ENCODE assay signal across 13 mouse cellular contexts in genomic region chr10:83032559-83032958, GRCm38 (mm10). TPM values are rescaled to one million over a fixed set of nuclear protein-coding genes. Genes with fewer than 3 reads are reported as not detected.
DNase-seq lines count a peak whose midpoint lies in the region; ATAC-seq and TF ChIP-seq lines count a peak whose summit lies in the region.
"Had no signal": no experiment of that assay in that cellular context is flagged by ENCODE, and none has a peak within 500 bp of the region (broad histone marks: within the 10 kb centered on the region; RNA-seq: fewer than 3 reads in every experiment).

No protein-coding gene starts in this region.

- H3K4me2 ChIP-seq in heart, postnatal 0 days (ENCODE audit: low read depth, low read length): 0 out of 2 replicates have a peak overlapping the region, but pooled peaks have one; percentile 3
- H3K4me2 ChIP-seq in kidney, postnatal 0 days (ENCODE audit: low read length): no peak overlapping the region
- H3K4me2 ChIP-seq in hindbrain, postnatal 0 days (ENCODE audit: low read depth, low read length): no peak overlapping the region
- H3K4me2 ChIP-seq in hindbrain, embryonic 16.5 days (ENCODE audit: low read length): no peak overlapping the region
- H3K4me2 ChIP-seq: liver, embryonic 15.5 days had no signal

- TF ChIP-seq EP300 in heart, postnatal 0 days (IDR thresholded peaks at IDR 0.05; ENCODE audit: low read depth): no peak

- WGBS in heart, postnatal 0 days: 35% methylated on average over 10 of the region's 10 CpGs
- 18% methylated on average over 10 of the region's 10 CpGs for WGBS in kidney, postnatal 0 days
- 71% methylated on average over 10 of the region's 10 CpGs for whole genome bisulfite sequencing in hindbrain, postnatal 0 days
- WGBS in hindbrain, embryonic 16.5 days: 78% methylated on average over 10 of the region's 10 CpGs

- H3K27ac ChIP-seq in heart, postnatal 0 days (ENCODE audit: low read depth): no peak overlapping the region
- peak overlapping the region; percentile 61 for H3K27ac ChIP-seq in brown adipose tissue, adult 24 weeks (replicated peaks; ENCODE audit: low read depth, low read length)
- H3K27ac ChIP-seq in kidney, postnatal 0 days: no peak overlapping the region
- H3K27ac ChIP-seq in hindbrain, postnatal 0 days: no peak overlapping the region
- H3K27ac ChIP-seq in hindbrain, embryonic 16.5 days (ENCODE audit: low read depth, low read length): no peak overlapping the region
- H3K27ac ChIP-seq: forebrain, embryonic 10.5 days; liver, embryonic 15.5 days had no signal

- no peak overlapping the region for H3K9ac ChIP-seq in heart, postnatal 0 days (replicated peaks; ENCODE audit: low read depth, low read length)
- H3K9ac ChIP-seq in kidney, postnatal 0 days (ENCODE audit: low read depth, low read length): no peak overlapping the region
- H3K9ac ChIP-seq in hindbrain, postnatal 0 days (replicated peaks; ENCODE audit: low read length): no peak overlapping the region
- H3K9ac ChIP-seq in hindbrain, embryonic 16.5 days (ENCODE audit: low read depth, low read length): no peak overlapping the region
- H3K9ac ChIP-seq: liver, embryonic 15.5 days had no signal

- H3K4me3 ChIP-seq in heart, postnatal 0 days (ENCODE audit: low read depth, low read length): no peak overlapping the region
- no peak overlapping the region for H3K4me3 ChIP-seq in brown adipose tissue, adult 24 weeks (ENCODE audit: insufficient read depth, low read depth, low read length)
- no peak overlapping the region for H3K4me3 ChIP-seq in kidney, postnatal 0 days (replicated peaks; ENCODE audit: low read depth, low read length)
- no peak overlapping the region for H3K4me3 ChIP-seq in hindbrain, postnatal 0 days (ENCODE audit: low read length)
- no peak overlapping the region for H3K4me3 ChIP-seq in hindbrain, embryonic 16.5 days (ENCODE audit: low read length)
- H3K4me3 ChIP-seq: forebrain, embryonic 10.5 days; liver, embryonic 15.5 days had no signal

- DNase-seq in heart, postnatal 0 days (ENCODE audit: low spot score): no peak
- DNase-seq in heart, postnatal 25 days (ENCODE audit: low spot score): no peak
- DNase-seq in kidney, postnatal 0 days (ENCODE audit: low spot score): peak; percentile 40
- DNase-seq in frontal cortex, postnatal 36 days (ENCODE audit: low spot score in 2 of 2): no peak
- DNase-seq in hindbrain, postnatal 0 days (ENCODE audit: low spot score): no peak
- DNase-seq: cerebellum, adult 9-10 months; thymus, adult 18-20 months had no signal

- no peaks in the 10 kb centered on the region for H3K27me3 ChIP-seq in heart, postnatal 0 days (ENCODE audit: control insufficient read depth, insufficient read depth, low read length)
- no peaks in the 10 kb centered on the region for H3K27me3 ChIP-seq in kidney, postnatal 0 days (ENCODE audit: insufficient read depth, low read length)
- no peaks in the 10 kb centered on the region for H3K27me3 ChIP-seq in hindbrain, postnatal 0 days (ENCODE audit: insufficient read depth, low read length)
- H3K27me3 ChIP-seq in hindbrain, embryonic 16.5 days (replicated peaks; ENCODE audit: control insufficient read depth, insufficient read depth, low read length): no peaks in the 10 kb centered on the region
- H3K27me3 ChIP-seq: liver, embryonic 15.5 days had no signal

- H3K9me3 ChIP-seq in heart, postnatal 0 days (replicated peaks; ENCODE audit: control insufficient read depth, low read length): no peaks in the 10 kb centered on the region
- no peaks in the 10 kb centered on the region for H3K9me3 ChIP-seq in kidney, postnatal 0 days (replicated peaks; ENCODE audit: low read length)
- H3K9me3 ChIP-seq in hindbrain, postnatal 0 days (ENCODE audit: low read length): no peaks in the 10 kb centered on the region
- no peaks in the 10 kb centered on the region for H3K9me3 ChIP-seq in hindbrain, embryonic 16.5 days (ENCODE audit: control insufficient read depth, low read length)
- H3K9me3 ChIP-seq: forebrain, embryonic 10.5 days; liver, embryonic 15.5 days had no signal

- no peak for ATAC-seq in heart, postnatal 0 days (ENCODE audit: insufficient read depth, low read depth)
- ATAC-seq in CD4-positive, CD25-positive, alpha-beta regulatory T cell, adult 4 months: peak; percentile 20
- no peak for ATAC-seq in kidney, postnatal 0 days (replicated peaks; ENCODE audit: low FRiP score, low read depth)
- ATAC-seq in hindbrain, postnatal 0 days: no peak
- no peak for ATAC-seq in hindbrain, embryonic 16.5 days
- ATAC-seq: inflammation-experienced regulatory T-cells, adult 6 months had no signal

- intact Hi-C loops in heart, postnatal 25 days (cut with DNase I): no loop called here

- no peaks in the 10 kb centered on the region for H3K36me3 ChIP-seq in heart, postnatal 0 days (replicated peaks; ENCODE audit: control insufficient read depth, insufficient read depth, low read length)
- no peaks in the 10 kb centered on the region for H3K36me3 ChIP-seq in kidney, postnatal 0 days (ENCODE audit: insufficient read depth, low read length)
- no peaks in the 10 kb centered on the region for H3K36me3 ChIP-seq in hindbrain, postnatal 0 days (ENCODE audit: insufficient read depth, low read length)
- H3K36me3 ChIP-seq in hindbrain, embryonic 16.5 days (ENCODE audit: control insufficient read depth, insufficient read depth, low read length): no peaks in the 10 kb centered on the region
- H3K36me3 ChIP-seq: forebrain, embryonic 10.5 days; liver, embryonic 15.5 days had no signal

- peaks cover 19% of the 10 kb centered on the region; the same call in 1 of the 2 replicates for H3K4me1 ChIP-seq in heart, postnatal 0 days (ENCODE audit: control insufficient read depth, insufficient read depth)
- H3K4me1 ChIP-seq in brown adipose tissue, adult 24 weeks (ENCODE audit: control insufficient read depth, insufficient read depth, insufficient read length, low read length): peaks cover 42% of the 10 kb centered on the region
- peaks cover 24% of the 10 kb centered on the region for H3K4me1 ChIP-seq in kidney, postnatal 0 days (replicated peaks; ENCODE audit: insufficient read depth, low read length)
- H3K4me1 ChIP-seq in hindbrain, postnatal 0 days (ENCODE audit: insufficient read depth, low read length): 0 out of 2 replicates have a peak, but pooled peaks cover 4% of the 10 kb centered on the region
- peaks cover 6% of the 10 kb centered on the region; the same call in 1 of the 2 replicates for H3K4me1 ChIP-seq in hindbrain, embryonic 16.5 days (ENCODE audit: control insufficient read depth, insufficient read depth, low read depth, low read length)

- TF ChIP-seq CTCF in heart, postnatal 0 days (IDR thresholded peaks at IDR 0.05; ENCODE audit: low read depth): no peak
- no peak for TF ChIP-seq CTCF in kidney, postnatal 0 days (IDR thresholded peaks at IDR 0.05; ENCODE audit: low read depth)
- no peak for TF ChIP-seq CTCF in hindbrain, postnatal 0 days (IDR thresholded peaks at IDR 0.05; ENCODE audit: low read depth)

RNA-seq across cellular contexts. Expression of gene Chst11, which starts 47.3 kb away (rescaled TPM):
- 6.6 and 8.9 TPM in 2 replicates for total RNA-seq in heart, postnatal 0 days (2014; rRNA removed; ENCODE audit: low replicate concordance)
- polyA plus RNA-seq in heart, postnatal 0 days (2015; fragmentation: Nextera tagmentation; extraction: Ambion mirVana): 0.57 and 0.70 TPM in 2 replicates
- 1 to 10 TPM; 2.8 to 3.4 TPM for total RNA-seq in heart, postnatal 25 days (2021)
- under 1 TPM; 0.24 to 0.72 TPM for polyA plus RNA-seq in CD4-positive, CD25-positive, alpha-beta regulatory T cell, adult 4 months (2017; shearing (Covaris generic))
- polyA plus RNA-seq in brown adipose tissue, adult 24 weeks (2012; ENCODE audit: insufficient read depth, insufficient read length, missing spikeins): 5.9 and 10.1 TPM in 2 replicates
- polyA plus RNA-seq in kidney, postnatal 0 days (2015; fragmentation: Nextera tagmentation; extraction: Ambion mirVana): 2.7 and 2.9 TPM in 2 replicates
- 22.3 and 26.7 TPM in 2 replicates for total RNA-seq in hindbrain, postnatal 0 days (2014; rRNA removed)
- 2.5 and 2.9 TPM in 2 replicates for polyA plus RNA-seq in hindbrain, postnatal 0 days (2015; fragmentation: Nextera tagmentation; extraction: Ambion mirVana)
- 3.6 and 4.1 TPM in 2 replicates for polyA plus RNA-seq in hindbrain, embryonic 16.5 days (2015; fragmentation: Nextera tagmentation; extraction: Ambion mirVana)
